Mouse (Mus musculus): Measurements from ENCODE around the gene Zfp598.
"Not testable (repeated sequence)": the region's sequence is repeated elsewhere in the genome, so short reads cannot be mapped to it uniquely, and the experiment has no call there.

Gene Zfp598

GRCm38 (mm10) chr17:24647493-24647892, 22.0 kb upstream of the Zfp598 start:
- DNase-seq: no peak

DNA sequence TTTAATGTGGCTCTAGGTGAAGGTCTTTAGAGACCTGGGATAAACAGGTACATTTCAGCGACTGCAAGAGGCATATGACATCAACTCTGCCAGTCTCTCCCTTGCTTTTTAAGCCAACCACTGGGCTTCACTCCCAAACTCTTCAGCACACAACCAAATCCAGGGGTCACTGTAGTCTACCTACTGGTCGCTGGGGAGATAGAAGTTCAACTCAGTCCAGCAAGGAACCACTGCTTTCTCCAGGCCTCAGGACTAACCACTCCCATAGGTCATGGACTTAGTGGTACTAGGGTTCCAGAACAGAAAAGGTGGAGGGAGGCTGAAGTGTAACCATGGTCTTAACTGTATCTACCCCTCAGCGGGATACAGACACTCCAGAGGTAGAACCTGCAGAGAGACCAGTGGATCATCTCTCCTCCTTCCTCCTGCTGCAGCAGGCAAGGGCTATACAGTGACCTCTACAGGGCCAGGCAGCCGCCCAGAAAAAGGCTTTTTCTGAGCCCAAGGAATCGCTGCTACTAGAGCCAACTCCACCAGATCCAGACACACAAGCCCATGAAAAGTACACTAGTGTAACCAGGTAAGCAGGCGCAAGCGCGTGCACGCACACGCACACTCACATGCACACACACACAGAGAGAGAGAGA, 20.6 kb upstream of the Zfp598 start:
- no peak for DNase-seq

- DNase-seq: no peak
Observed at GRCm38 (mm10) chr17:24649581-24650069, 19.9 kb upstream of the Zfp598 start.

DNA sequence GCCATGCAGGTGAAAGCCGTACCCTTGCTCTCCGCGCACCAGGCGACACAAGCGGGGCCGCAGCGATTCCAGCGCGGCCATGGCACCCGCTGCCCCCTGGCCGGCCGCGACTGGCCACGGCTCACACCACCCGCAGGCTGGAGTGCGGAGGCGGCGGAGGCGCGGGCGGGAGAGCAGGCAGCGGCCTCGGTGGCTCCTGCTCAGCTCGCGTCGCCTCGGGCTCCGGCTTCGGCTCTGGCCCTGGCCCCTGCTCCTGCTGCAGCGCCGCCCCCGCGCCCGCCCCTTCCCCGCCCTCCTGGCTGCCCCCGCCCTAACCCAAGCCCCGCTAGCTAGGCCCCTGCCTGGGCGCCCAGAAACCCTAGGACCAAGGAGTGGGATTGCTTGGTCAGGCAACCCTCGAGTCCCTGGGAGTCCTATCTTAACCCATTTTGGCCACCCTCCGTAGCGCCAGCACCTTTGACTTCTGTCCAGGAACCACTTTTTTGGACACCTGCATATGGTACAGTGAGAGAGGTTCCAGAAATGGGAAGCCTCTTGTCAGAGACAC, 19.3 kb upstream of the Zfp598 start, which contains the start of gene Slc9a3r2:
TSS of gene Slc9a3r2 (minus strand) at position 258 of the 547 bp plus-strand sequence.
- no peak for DNase-seq

DNA sequence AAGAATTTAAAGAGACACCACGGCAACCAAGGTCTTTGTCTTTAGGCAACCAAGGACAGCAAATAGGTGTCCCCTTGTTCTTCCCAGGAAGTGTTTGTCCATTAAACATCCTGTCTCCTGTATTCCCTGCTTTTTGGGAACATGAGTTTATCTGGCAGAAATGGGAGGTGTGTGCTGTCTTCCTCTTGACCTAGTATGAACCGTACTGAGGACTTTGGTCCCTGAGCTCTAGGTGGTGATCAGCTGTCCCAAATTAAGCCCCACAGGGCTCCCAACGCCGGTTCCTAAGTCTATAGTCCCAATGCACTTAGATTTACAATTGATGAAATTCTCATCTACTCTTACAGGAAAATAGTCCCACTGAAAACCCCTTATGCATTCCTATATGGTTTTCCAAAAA, 18.7 kb upstream of the Zfp598 start:
- no peak for DNase-seq

- no peak for DNase-seq
Observed at GRCm38 (mm10) chr17:24651835-24652234, 17.7 kb upstream of the Zfp598 start.

DNA sequence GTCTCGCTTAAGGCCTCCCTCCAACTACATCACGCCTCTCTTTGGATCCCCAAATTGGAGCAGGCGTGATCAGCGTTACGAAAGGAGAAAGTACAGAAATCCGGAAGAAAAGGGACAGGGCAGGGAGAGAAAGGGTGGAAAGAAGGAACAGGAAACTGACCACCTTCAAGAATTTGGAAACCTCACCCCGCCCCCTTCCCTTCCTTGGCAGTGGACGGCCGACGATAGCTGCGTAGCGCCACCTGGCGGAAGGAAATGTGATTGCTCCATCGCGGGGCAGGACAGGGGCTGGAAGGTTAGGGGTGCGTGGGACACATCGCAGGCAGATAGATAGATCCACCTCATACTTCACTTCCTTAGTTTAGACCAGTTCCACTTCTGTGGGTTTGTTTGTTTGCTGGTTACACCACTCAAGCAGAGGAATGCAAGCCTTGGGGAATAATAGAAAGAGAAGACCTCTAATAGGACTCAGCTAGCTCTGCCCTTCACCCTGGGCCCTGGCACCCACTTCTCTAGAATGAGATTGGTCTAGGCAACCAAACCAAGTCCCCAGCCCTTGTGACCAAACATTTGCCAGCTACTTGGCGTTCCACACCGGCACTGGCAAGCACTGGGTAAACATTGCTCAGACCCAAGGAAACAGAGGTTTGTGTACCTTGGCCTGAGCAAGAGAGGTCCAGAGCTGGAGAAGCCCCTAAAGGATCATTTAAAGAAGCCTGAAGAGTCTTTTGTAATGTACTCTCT, 15.3 kb upstream of the Zfp598 start:
- DNase-seq: peak; percentile 42 to 74

GRCm38 (mm10) chr17:24654969-24655368, 14.5 kb upstream of the Zfp598 start:
- no peak for DNase-seq

DNA sequence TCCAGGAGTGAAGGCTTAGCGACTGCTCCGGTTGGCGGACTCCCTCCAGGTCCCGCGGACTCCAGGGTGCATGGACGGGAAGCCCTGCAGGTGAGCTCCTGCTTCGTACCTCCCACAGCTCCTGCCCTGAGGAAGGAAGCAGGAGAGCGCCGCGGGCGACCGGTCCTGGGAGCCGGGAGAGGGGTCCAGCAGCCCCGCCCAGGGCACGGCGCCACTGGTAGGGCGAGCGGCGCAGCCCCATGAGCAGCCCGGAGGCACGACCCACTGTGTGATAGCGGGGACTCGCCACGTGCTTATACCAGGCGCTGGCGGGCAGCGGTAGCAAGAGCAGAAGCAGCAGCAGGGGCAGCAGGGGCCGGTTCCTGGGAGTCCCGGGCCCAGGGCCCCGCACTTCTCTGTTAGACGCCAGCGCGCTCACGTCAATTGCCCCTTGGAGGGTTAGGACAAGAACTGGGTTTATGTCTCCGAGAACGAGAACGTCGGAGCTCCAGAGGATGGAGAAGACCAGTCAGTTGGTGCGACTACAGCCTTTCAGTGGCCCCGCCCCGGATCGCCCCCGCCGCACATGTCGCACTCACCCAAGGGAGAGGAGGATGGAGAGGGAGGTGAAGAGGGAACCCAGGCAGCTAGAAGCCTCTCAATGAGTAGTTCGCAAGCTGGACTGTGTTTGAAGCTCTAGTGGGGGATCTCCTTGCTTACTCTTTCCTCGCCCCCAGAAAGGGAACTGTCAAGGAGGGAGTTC, 11.3 kb upstream of the Zfp598 start, which contains the start of gene Npw:
TSS of gene Npw (minus strand) at position 441 of the 742 bp plus-strand sequence.
- DNase-seq: no peak

DNA sequence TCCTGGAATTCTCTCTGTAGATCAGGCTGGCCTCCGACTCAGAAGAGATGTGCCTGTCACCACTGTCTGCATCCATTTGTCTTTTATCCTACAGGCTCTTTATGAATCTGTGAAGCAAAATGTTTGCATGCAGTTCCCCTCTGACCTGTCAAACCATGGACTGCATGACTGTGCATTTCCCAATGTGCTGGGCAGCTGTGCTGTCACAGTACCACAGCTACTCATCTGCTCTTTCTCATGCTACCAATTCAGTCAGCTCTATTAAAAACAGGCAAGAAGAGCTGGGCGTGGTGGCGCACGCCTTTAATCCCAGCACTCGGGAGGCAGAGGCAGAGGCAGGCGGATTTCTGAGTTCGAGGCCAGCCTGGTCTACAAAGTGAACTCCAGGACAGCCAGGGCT, 2.5 kb upstream of the Zfp598 start:
- not testable (repeated sequence) for DNase-seq

DNA sequence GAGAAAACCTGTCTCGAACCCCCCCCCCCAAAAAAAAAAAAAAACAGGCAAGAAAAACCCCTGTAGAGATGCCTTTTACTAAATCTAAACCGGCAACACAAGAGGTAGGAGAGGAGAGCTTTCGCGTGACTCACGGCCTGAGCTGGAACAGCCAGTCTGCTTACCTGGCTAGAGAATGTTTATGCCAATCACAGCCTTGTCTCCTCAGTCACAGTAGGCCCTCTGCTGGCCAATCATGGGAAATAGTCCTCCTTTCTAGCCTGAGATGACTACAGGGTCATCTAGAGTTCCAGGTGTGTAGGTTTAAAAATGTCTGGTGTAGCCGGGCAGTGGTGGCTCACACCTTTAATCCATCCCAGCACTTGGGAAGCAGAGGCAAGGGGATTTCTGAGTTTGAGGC, 2.1 kb upstream of the Zfp598 start:
- peak; percentile 34 to 57 for DNase-seq

- not testable (repeated sequence) for DNase-seq
Observed at GRCm38 (mm10) chr17:24669214-24669544, 308 bp upstream of the Zfp598 start.

DNA sequence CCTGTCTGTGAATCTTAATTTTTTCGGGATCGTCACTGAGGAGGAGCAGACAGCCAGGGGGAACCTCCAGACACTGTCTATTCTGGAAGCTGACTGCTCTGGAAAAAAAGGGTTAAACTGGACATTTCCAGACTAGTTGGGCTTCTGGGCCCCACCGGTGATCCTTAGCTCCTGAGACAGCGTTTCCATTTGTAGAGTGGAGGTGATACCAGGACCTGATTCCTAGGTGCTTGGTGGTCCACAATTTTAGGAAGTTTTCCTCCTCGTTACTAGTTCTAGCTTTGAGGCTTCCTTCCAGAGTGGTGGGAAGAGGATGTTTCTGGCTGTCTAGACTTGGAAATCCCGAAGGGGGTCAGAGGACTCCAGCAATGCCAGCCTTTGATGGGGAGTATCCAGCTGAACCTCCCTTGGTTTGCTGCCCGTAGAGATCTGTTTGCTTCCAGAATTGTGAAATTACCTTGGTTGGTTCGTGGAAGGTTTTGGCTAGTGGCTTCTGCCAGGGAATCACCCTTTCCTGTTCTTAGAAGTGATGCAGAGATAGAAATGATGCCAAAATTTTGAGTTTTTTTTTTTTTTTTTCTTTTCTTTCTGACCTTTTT, 858 bp downstream of the Zfp598 start:
- DNase-seq: no peak

- DNase-seq: no peak
Observed at GRCm38 (mm10) chr17:24671346-24671745, 1.9 kb downstream of the Zfp598 start.

GRCm38 (mm10) chr17:24672141-24672540, 2.7 kb downstream of the Zfp598 start:
- DNase-seq: no peak

- DNase-seq: no peak
Observed at GRCm38 (mm10) chr17:24674277-24674676, 4.8 kb downstream of the Zfp598 start.

GRCm38 (mm10) chr17:24676187-24676586, 6.7 kb downstream of the Zfp598 start:
- DNase-seq: peak in 1 of 2 experiments; percentile 70

DNA sequence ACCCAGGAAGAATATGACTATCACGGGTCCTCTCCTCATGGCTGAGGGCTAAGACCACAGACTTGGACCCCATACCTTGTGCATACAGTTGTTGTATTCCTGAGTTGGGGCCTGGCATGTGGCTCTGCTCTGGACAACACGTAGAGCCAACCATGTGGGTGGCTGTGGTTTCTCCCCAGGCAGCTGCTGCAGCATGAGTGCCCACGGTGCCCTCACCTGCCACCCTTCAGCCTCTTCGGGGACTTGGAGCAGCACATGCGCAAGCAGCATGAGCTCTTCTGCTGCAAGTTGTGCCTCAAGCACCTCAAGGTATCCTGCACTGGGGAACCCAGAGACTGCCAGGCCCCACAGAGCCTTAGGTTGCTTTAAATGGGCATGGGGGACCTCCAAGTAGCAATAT, 7.4 kb downstream of the Zfp598 start:
- DNase-seq: no peak

- DNase-seq: no peak
Observed at GRCm38 (mm10) chr17:24677500-24678080, 8.1 kb downstream of the Zfp598 start.

- peak in 1 of 2 experiments; percentile 47 for DNase-seq
Observed at GRCm38 (mm10) chr17:24686514-24686913, 17.0 kb downstream of the Zfp598 start.

- DNase-seq: peak; percentile 43 to 65
Observed at GRCm38 (mm10) chr17:24687146-24687595, 17.7 kb downstream of the Zfp598 start.

DNA sequence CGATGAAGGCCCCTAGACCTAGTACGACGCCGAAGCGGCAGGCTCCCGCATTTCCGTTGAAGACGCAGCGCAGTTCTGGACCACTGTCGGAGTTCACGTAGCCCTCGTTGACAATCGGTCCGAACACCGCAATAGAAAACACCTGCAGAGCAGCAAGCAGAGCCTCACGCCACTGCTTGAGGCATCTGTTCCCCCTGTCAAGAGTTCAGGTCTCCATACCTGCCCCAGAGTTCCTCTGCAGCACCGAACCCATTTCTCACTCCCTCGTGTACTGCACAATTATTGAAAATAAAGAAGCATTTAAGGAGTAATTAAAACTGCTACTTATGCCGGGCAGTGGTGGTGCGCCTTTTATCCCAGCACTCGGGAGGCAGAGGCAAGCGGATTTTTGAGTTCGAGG, 18.1 kb downstream of the Zfp598 start:
- no peak for DNase-seq
